Mouse (Mus musculus): Measurements from ENCODE around the gene Card10.
A peak's percentile ranks its signal among the peaks of the same experiment; 100 is the strongest.

DNA sequence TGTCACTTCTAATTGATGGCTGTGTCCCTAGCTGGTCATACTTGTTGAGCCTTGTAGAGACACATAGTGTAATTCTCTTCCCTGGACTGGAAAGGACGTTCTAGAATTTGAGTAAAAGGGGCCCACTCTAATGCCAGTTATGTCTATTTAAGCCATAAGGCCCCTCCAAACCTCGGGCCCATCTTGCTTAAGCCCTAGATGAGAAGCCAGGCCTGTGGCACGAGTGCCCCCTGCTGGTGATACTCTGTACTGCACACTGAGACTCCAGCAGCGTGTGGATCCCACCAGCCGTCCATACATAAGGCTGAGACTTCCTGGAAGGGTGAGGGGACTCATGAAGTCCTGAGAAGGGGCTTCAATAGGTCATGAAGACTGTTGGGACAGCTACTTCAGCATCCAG is 58.6 kb downstream of the Card10 start:
- TF ChIP-seq CTCF (IDR thresholded peaks at IDR 0.05; ENCODE audit: borderline replicate concordance, insufficient read depth, low read length) (peak; percentile 93), POLR2A (IDR thresholded peaks at IDR 0.05; ENCODE audit: low read depth, low read length) (no peak)

Measured in embryonic fibroblast, embryonic 13.5 days (primary cell).